Mouse (Mus musculus): ENCODE measurements around the gene Chuk.

DNA sequence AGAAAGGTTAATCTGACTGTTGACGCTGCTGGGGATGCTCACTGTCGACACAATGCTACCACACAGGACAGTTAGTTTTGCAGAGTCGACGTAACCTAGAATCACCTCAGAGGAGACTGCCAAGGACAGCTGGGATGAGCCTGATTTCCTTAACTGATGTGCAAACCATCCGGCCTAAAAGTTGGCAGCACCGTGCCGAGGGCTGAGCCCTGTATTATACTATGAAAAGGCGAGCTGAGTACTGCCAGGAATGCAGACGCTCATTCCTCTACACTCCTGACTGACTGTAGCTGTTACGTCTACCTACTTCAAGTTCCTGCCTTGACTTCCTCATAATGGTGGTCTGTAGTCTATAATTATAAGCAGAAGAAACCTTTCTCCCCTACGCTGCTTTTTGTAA, 32.3 kb downstream of the Chuk start:
- TF ChIP-seq TAL1 (conservative IDR thresholded peaks at IDR 0.05; ENCODE audit: low read depth, low read length) (no peak), CTCF (IDR thresholded peaks at IDR 0.05; ENCODE audit: low read depth, low read length) (no peak), POLR2AphosphoS5 (IDR thresholded peaks at IDR 0.05; ENCODE audit: insufficient replicate concordance, low read depth, low read length) (no peak), GATA1 (IDR thresholded peaks at IDR 0.05; ENCODE audit: borderline replicate concordance, low read length) (no peak)
